Mouse (Mus musculus) kidney, postnatal 36 days (tissue): ENCODE data around the gene Tomm40l.

Experiments used
- DNase-seq, 2 experiments: peaks; one replicate each; pipeline ENCODE4 v3.0.0; 2021 to 2022; ENCODE audit warnings: mixed read lengths in 2 of 2

Gene Tomm40l

GRCm38 (mm10) chr1:171222238-171223155 is at the start of gene Tomm40l:
TSS of gene Tomm40l (minus strand) at chr1:171222514.
- DNase-seq = peak; percentile 92 to 99

GRCm38 (mm10) chr1:171272086-171272485 is 49.8 kb upstream of the Tomm40l start:
- DNase-seq = no peak

DNA sequence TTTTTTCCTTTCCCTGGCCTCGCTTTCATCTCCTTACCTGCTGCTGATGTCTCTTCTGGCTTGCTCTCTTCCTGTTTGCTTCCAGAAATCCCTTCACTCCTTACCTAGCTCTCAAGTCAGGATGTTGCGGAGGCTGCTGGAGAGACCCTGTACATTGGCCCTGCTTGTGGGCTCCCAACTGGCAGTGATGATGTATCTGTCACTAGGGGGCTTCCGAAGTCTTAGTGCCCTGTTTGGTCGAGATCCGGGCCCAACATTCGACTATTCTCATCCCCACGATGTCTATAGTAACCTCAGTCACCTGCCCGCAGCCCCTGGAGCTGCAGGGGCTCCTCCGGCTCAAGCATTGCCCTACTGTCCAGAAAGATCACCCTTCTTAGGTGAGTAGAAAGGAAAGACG is 49.3 kb upstream of the Tomm40l start:
- no peak for DNase-seq

- no peak for DNase-seq
Observed at GRCm38 (mm10) chr1:171271196-171271595, 48.9 kb upstream of the Tomm40l start.

GRCm38 (mm10) chr1:171270573-171270900 is 48.2 kb upstream of the Tomm40l start:
- DNase-seq = peak; percentile 76 to 82

DNA sequence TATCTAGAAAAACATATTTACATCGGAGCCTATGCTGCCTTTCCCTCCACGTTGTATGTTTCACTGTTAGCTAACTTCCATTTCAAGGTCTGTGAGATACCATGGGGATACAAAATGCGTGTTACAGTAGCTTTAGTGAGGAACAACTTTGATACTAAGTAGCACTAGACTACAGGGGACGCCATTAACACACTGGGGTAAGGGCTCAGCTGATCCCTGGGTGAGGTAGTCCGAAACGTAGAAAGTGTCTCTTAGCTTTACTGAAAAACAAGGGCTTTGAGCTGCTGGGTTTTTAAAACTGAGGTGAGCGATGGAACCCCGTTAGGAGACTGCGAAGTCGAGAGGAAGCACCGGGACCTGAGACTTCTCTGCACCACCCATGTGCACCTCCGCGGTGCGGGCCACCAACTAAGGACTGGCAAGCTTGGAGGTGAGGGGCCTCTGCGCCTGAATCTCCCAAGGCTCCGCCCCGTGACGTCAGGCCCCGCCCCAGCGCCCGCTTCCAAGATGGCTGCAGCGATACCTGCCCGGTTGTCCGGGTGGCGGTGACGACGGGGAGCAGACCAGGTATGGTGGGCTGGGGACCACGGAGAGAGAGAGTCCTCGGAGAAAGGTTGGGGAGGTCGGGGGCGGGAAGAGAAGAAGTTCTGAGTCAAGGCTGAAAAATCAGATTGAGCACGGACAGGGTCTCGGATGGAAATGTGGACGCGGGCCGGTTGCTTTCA is 47.7 kb upstream of the Tomm40l start, which contains the start of gene B4galt3:
TSS of gene B4galt3 (plus strand) at position 481 of the 725 bp plus-strand sequence.
- DNase-seq = peak; percentile 97 to 99

DNA sequence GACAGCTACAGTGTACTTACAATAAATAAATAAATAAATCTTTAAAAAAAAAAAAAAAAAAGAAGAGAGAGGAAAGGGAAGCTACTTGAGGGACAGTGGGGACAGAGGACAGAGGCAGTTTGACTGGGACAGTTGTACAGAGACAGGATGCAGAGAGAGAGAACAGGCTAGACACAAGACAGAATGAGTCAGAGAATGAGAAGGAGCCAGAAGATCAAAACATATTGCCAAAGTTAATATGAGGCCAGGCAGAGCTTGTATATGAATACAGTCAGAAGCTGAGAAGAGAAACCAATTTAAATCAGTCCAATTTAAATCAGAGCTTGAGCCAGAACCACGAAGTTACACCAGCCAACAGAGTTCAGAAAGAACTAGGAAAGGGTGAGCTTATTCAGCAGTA is 46.0 kb upstream of the Tomm40l start:
- no peak for DNase-seq

GRCm38 (mm10) chr1:171265971-171266744 is 43.8 kb upstream of the Tomm40l start:
- DNase-seq = no peak

DNA sequence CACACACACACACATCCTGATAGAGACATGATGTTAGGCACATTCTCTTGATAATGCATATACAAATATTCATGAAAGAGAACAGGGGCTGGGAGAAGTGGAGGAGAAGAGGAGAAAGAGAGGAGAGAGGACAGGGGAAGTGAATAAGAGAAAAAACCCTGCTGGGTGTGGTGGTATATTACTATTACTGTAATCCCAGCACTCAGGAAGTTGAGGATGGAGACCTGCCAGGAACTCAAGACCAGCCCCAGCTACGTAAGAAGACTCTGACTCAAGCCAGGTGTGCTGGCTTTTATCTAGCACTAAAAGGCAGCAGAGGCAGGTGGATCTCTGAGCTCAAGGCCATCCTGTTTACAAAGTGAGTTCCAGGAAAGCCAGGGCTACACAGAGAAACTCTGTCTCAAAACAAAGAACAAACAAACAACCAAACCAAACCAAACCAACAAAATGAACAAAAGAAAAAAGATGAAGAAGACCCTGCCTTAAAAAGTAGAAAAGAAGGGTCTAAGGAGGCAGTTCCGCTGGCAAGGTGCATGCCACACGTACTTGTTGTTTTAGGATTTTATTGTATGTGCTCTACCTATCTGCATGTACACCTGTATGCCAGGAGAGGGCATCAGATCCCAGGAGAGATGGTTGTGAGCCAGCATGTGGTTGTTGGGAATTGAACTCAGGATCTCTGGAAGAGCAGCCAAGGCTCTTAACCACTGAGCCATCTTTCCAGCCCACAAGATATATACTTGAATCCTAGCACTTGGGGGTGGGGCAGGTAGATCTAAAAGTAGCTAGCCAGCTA is 41.5 kb upstream of the Tomm40l start:
- DNase-seq = no peak

- peak; percentile 48 to 64 for DNase-seq
Observed at GRCm38 (mm10) chr1:171263185-171263611, 40.9 kb upstream of the Tomm40l start.

DNA sequence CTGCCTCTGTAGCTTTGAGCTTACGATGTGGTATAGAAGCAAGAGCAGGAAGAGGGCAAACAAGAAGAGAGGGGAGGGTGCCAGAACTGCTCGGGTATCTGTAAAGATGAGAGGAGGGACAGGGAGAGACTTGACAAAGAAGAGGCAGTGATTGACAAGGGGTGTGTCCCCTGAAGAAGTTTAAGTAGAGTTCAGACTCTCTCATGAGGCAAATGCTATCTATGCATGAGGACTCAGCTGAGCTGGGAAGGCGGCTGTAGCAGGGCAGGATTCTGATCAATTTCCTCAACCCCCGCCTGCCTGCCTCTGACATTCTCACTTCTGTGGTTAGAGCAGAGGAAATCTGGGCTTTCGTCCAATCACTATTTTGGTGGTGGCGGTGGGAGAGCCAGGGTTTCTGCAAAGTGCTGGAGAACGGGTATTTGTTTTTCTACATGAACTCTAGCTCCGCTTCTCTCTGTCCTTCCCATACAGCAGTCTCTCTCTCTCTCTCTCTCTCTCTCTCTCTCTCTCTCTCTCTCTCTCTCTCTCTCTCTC is 40.3 kb upstream of the Tomm40l start:
- DNase-seq = peak; percentile 71 to 81

- no peak for DNase-seq
Observed at GRCm38 (mm10) chr1:171260316-171260715, 38.0 kb upstream of the Tomm40l start.

- DNase-seq = no peak
Observed at GRCm38 (mm10) chr1:171258921-171259320, 36.6 kb upstream of the Tomm40l start.

- DNase-seq = no peak
Observed at GRCm38 (mm10) chr1:171257781-171258180, 35.5 kb upstream of the Tomm40l start.

GRCm38 (mm10) chr1:171256937-171257548 is 34.7 kb upstream of the Tomm40l start:
- peak; percentile 74 to 81 for DNase-seq

DNA sequence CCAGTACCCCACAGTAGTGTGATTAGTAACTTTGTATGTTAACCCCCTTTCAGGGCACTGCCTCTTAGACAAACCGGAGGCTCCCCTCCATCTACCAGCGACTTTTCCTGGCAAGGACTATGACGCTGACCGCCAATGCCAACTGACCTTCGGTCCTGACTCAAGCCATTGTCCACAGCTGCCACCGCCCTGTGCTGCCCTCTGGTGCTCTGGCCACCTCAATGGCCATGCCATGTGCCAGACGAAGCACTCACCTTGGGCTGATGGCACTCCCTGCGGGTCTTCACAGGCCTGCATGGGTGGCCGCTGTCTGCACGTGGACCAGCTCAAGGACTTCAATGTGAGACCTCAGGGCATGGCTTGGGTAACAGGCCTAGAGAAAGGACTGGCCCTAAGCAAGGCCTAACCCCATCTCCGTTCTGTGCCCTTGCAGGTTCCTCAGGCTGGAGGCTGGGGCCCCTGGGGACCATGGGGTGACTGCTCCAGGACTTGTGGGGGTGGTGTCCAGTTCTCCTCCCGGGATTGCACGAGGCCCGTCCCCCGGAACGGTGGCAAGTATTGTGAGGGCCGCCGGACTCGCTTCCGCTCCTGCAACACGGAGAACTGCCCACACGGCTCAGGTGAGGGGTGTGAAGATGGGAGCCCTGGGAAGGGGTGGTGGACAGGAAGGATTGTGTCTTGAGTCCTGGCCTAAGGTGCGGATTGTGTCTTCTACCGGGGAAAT is 33.9 kb upstream of the Tomm40l start:
- peak; percentile 75 to 82 for DNase-seq

GRCm38 (mm10) chr1:171252415-171252814 is 30.1 kb upstream of the Tomm40l start:
- DNase-seq = no peak

DNA sequence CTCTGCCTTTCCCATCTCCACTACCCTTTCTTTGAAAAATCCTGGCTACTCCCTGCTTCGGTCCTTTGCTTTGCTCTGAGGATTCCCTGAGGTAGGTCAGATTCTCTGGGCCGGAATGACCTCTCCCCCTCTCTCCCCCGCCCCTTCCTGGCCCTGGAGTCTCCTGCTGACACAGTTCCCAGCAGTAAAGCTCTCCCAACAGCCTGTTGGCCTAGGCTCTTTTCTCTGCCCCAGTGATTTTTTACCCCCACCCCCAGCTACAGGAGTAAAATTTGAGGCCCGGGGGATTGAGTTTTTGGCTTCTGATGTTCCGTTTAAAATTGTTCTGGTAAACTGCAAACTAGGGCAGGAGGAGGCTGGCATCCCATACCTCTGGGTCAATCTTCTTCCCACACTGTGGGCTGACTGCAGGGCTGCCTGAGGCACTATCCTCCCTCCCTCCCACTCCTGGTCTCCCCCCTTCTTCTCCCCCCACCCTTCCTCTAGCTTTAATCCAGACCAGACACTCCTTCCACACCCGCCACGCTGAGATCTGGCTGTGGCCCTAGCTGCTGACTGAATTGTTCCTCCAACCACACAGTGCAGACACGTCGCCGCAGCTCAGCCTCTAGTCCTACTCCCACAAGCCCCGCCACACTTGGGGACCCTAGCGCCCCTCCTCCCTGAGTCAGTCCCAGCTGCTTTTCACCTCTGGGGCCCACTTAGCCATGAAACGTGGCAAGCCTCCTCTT is 29.4 kb upstream of the Tomm40l start:
- peak; percentile 57 to 71 for DNase-seq

DNA sequence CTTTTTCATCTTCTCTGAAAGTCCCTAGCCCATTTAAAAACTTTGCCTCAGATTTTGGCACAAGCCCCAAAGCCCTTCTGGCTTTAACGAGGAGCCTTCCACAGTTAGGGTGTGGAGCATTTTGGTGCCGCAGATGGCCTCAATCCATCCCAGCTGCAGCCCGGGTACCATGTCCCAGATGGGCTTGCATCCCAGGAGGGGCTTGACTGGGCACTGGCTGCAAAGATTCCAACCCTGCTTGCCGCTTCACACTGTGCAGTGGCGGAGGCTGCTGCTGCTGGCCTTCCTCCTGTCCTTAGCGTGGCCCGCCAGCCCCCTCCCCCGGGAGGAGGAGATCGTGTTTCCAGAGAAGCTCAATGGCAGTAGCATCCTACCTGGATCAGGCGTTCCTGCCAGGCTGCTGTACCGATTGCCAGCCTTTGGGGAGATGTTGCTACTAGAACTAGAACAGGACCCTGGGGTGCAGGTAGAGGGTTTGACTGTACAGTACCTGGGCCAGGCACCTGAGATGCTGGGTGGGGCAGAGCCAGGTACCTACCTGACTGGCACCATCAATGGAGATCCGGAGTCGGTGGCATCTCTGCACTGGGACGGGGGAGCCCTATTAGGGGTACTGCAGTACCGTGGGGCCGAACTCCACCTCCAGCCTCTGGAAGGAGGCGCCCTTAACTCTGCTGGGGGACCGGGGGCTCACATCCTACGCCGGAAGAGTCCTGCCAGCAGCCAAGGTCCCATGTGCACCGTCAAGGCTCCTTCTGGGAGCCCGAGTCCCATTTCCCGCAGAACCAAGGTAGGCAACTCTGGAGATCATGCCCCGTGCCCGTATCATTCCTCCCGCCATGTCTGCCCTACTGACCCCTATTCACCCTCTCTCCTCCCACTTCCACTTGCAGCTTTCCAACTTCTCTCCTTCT is 28.6 kb upstream of the Tomm40l start, which contains the start of gene Ndufs2:
TSS of gene Ndufs2 (minus strand) at position 709 of the 914 bp plus-strand sequence.
- DNase-seq = no peak
